Mouse (Mus musculus) liver, embryonic 16.5 days (tissue): ENCODE data around the gene Ddx20. TPM values are rescaled to one million over a fixed set of nuclear protein-coding genes. Genes with fewer than 3 reads are reported as not detected.
A peak's percentile ranks its signal among the peaks of the same experiment; 100 is the strongest.

Source experiments
- ATAC-seq: fragments of 200-750 bp; cut with Nextera tagmentation; 2 replicates; pipeline ENCODE4 v1.8.0; 2017; ENCODE audit warnings: low read depth, mild to moderate bottlenecking, moderate number of reproducible peaks, moderate library complexity
- H3K27ac ChIP-seq: fragments of 300-500 bp; sonication (generic); 2 replicates; pipeline ENCODE4 v1.5.1; 2014; ENCODE audit warnings: mild to moderate bottlenecking, low read length
- H3K27me3 ChIP-seq: fragments of 300-500 bp; sonication (generic); 2 replicates; pipeline ENCODE4 v1.6.1; 2014; ENCODE audit warnings: low read depth, low read length, mixed read lengths; ENCODE audit not compliant: control insufficient read depth, insufficient read depth
- H3K36me3 ChIP-seq: fragments of 300-500 bp; sonication (generic); 2 replicates; pipeline ENCODE4 v1.6.1; 2014; ENCODE audit warnings: mild to moderate bottlenecking; ENCODE audit not compliant: control insufficient read depth, insufficient read depth
- H3K4me1 ChIP-seq: fragments of 300-500 bp; sonication (generic); 2 replicates; pipeline ENCODE4 v1.6.1; 2014; ENCODE audit warnings: low read depth, low read length, mixed read lengths; ENCODE audit not compliant: control insufficient read depth
- H3K4me2 ChIP-seq: fragments of 300-500 bp; sonication (generic); 2 replicates; pipeline ENCODE4 v1.6.1; 2014; ENCODE audit warnings: low read depth, low read length, mixed read lengths
- H3K4me3 ChIP-seq: fragments of 300-500 bp; sonication (generic); 2 replicates; pipeline ENCODE4 v1.5.1; 2014; ENCODE audit warnings: low read depth, mild to moderate bottlenecking, low read length
- H3K9ac ChIP-seq: fragments of 300-500 bp; sonication (generic); 2 replicates; pipeline ENCODE4 v1.6.1; 2014; ENCODE audit warnings: low read depth, low read length
- H3K9me3 ChIP-seq: fragments of 300-500 bp; sonication (generic); replicated peaks from 2 replicates; pipeline ENCODE4 v1.6.1; 2016; ENCODE audit warnings: low read length; ENCODE audit not compliant: control insufficient read depth
- WGBS: fragments of 180-500 bp; shearing (Covaris S2); extraction: QIAGEN DNeasy Blood & Tissue Kit; methylation state at CpG from one replicate; pipeline ENCODE4 v1.1.7; 2014; ENCODE audit not compliant: insufficient replicate concordance; 5-methylcytosine and 5-hydroxymethylcytosine counted together
- polyA plus RNA-seq: library from polyadenylated mRNA; unstranded; fragments of >200 nt; fragmentation: Nextera tagmentation; extraction: Ambion mirVana; gene quantifications from 2 replicates; pipeline ENCODE4 v1.2.1, GENCODE M21; 2015

Gene Ddx20
- polyA plus RNA-seq, 1 experiment from 2014 or later: 13.3 TPM

DNA sequence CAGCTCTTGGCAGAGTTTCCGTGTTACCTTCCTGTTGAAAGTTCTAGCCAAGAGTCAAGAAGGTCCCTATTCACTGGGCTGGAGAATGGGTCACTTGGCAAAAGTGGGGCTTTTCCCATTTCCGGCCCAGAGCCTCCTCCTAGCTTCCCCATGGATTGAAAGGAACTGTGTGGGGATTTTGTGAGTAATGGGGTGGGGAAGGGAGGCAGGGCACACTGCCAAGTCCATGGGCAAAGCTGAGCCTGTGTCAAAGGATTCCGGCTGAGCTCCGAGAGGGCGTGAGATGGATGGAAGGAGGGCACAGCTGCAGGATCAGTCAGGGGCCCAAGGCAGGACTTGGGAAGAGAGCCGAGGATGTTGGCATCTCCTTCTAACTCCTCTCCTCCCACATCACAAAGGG is 22.9 kb upstream of the Ddx20 start:
- H3K9me3 ChIP-seq: no peaks in the 10 kb centered on the region
- no peak for ATAC-seq
- WGBS: 70% methylated on average over 6 of the region's 6 CpGs
- H3K4me2 ChIP-seq: no peak overlapping the region
- peaks cover 15% of the 10 kb centered on the region for H3K27me3 ChIP-seq
- H3K27ac ChIP-seq: no peak overlapping the region
- H3K36me3 ChIP-seq: no peaks in the 10 kb centered on the region
- H3K9ac ChIP-seq: no peak overlapping the region
- H3K4me1 ChIP-seq: peaks cover 2% of the 10 kb centered on the region
- no peak overlapping the region for H3K4me3 ChIP-seq

- H3K27ac ChIP-seq: no peak overlapping the region
- no peak for ATAC-seq
- no peaks in the 10 kb centered on the region for H3K9me3 ChIP-seq
- WGBS: 61% methylated on average over 7 of the region's 7 CpGs
- no peak overlapping the region for H3K4me2 ChIP-seq
- no peak overlapping the region for H3K9ac ChIP-seq
- peaks cover 25% of the 10 kb centered on the region for H3K4me1 ChIP-seq
- no peaks in the 10 kb centered on the region for H3K36me3 ChIP-seq
- H3K27me3 ChIP-seq: peaks cover 18% of the 10 kb centered on the region
- H3K4me3 ChIP-seq: no peak overlapping the region
Observed at GRCm38 (mm10) chr3:105707590-105707989, 20.2 kb upstream of the Ddx20 start.

- Histone ChIP-seq H3K27ac (no peak overlapping the region), H3K9ac (no peak overlapping the region), H3K4me2 (no peak overlapping the region), H3K27me3 (peaks cover 18% of the 10 kb centered on the region), H3K36me3 (no peaks in the 10 kb centered on the region), H3K9me3 (no peaks in the 10 kb centered on the region), H3K4me3 (no peak overlapping the region), H3K4me1 (peaks cover 29% of the 10 kb centered on the region)
- no peak for ATAC-seq
- WGBS: 44% methylated on average over 4 of the region's 4 CpGs
Observed at GRCm38 (mm10) chr3:105706366-105707020, 19.1 kb upstream of the Ddx20 start.

GRCm38 (mm10) chr3:105705561-105705960 is 18.2 kb upstream of the Ddx20 start:
- no peaks in the 10 kb centered on the region for H3K9me3 ChIP-seq
- 38% methylated on average over 3 of the region's 3 CpGs for WGBS
- no peak overlapping the region for H3K9ac ChIP-seq
- H3K36me3 ChIP-seq: no peaks in the 10 kb centered on the region
- peaks cover 18% of the 10 kb centered on the region for H3K27me3 ChIP-seq
- no peak overlapping the region for H3K27ac ChIP-seq
- ATAC-seq: no peak
- H3K4me3 ChIP-seq: peak overlapping the region; percentile 63
- H3K4me1 ChIP-seq: peaks cover 35% of the 10 kb centered on the region
- H3K4me2 ChIP-seq: peak overlapping the region; percentile 97

DNA sequence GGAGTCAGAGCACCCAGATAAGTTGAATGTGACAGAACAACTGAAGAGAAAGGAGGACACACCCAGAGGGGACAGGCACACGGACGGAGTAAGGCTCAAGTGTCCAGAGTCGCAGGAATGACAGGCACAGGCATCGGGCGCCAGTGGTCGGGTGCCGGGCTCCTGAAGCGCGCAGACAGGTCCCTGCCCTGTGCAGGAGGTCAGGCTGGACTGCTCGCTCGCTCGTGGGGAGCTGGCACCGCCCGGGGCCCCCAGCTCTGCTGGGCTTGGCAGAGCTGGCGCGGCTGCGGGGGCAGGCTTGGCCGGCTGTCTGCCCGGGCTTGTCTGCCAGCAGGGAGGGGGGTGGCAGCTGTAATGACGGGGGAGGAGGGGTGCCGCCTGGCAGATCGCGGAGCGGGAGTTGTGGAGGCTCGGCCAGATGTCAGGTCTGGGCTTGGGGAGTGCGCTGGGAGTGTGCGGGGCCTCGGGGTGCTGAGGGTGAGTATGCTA is 17.7 kb upstream of the Ddx20 start:
- Histone ChIP-seq H3K9ac (peak overlapping the region; percentile 58), H3K27ac (no peak overlapping the region), H3K27me3 (peaks cover 18% of the 10 kb centered on the region), H3K4me2 (peak overlapping the region; percentile 97), H3K4me3 (peak overlapping the region; percentile 63), H3K9me3 (no peaks in the 10 kb centered on the region), H3K4me1 (peaks cover 38% of the 10 kb centered on the region), H3K36me3 (no peaks in the 10 kb centered on the region)
- peak; percentile 11 for ATAC-seq
- WGBS: under 1% methylated on average over 28 of the region's 28 CpGs

DNA sequence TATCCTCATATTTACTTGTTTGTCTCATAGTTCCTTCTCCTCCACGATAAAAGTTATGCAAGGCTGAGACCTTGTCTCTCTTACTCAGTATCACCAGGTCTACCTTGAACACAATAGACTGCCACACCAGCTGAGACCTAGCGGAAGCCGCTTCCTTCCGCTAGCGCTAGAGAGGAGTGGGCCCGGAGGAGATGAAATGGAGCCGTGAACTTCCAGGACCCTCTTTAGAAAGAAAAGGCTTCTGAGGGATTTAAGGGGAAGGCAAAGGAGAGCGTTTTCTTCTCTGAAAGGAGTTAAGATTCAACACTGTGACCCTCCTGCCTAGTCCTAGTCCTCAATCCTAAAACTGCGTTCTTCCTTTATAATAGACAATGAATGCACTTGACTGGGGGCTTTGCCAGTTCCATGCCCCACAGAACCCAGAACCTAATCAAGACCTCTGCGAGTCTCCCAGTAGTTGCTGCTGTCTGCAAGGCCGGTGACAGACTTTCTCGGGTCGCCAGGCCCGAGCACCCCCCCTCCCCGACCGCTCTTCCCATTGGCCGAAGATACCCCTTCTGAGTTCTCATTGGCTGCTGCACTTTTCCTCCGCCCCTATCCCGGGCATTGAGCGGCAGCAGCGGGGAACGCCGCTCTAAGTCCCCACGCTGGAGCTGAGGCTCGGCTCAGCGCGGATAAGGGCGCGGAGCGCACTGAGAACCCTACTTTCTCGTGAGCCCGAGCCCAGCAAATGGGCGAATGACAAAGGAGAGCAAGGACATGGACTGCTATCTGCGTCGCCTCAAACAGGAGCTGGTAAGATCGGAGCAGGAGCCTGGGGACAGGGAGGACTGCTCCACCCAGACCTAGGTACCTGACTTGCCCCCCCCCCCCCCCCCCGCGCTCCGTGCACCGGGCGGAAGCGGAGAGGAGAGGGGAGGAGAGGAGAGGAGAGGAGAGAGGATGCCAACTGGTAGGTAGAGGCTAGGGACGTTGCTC is 16.9 kb upstream of the Ddx20 start, which contains the start of gene Inka2:
Gene Inka2 (plus strand): TSS at position 569 of the 978 bp plus-strand sequence.
- peak within 1 kb of the TSS; percentile 63 for H3K4me3 ChIP-seq
- H3K27ac ChIP-seq: 0 out of 2 replicates have a peak within 1 kb of the TSS, but pooled peaks have one; percentile 31
- 6% methylated on average over 39 of the region's 43 CpGs for WGBS
- no peaks in the 10 kb centered on the region for H3K36me3 ChIP-seq
- H3K4me1 ChIP-seq: peaks cover 46% of the 10 kb centered on the region
- no peaks in the 10 kb centered on the region for H3K9me3 ChIP-seq
- peaks cover 18% of the 10 kb centered on the region for H3K27me3 ChIP-seq
- ATAC-seq: peak; percentile 94
- peak within 1 kb of the TSS; percentile 58 for H3K9ac ChIP-seq
- H3K4me2 ChIP-seq: peak within 1 kb of the TSS; percentile 97

DNA sequence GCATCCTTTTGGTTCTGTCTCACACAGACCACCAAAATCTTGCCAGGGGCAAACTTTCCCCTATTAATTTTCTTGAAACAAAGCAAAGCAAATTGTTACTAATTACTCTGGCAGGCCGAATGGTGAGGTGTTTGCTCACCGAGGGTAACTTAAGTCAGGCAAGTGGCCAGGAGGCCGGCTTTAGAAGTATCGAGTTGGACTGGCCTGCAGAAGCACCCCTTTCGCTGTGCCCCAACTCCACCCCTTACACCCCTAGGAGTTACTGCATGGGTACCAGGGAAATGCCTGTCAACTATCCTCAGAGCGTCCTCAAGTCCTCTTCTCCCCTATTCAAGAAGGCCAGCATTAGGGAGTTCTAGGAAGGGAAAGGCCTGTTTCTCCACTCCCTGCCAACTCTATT is 16.2 kb upstream of the Ddx20 start:
- Histone ChIP-seq H3K4me1 (peaks cover 54% of the 10 kb centered on the region), H3K4me3 (no peak overlapping the region), H3K27ac (no peak overlapping the region), H3K9ac (no peak overlapping the region), H3K4me2 (no peak overlapping the region), H3K27me3 (peaks cover 18% of the 10 kb centered on the region), H3K9me3 (no peaks in the 10 kb centered on the region), H3K36me3 (no peaks in the 10 kb centered on the region)
- WGBS: 58% methylated on average over 6 of the region's 6 CpGs
- no peak for ATAC-seq

- peak; percentile 6; the same call in 1 of the 2 replicates for ATAC-seq
- Histone ChIP-seq H3K9me3 (no peaks in the 10 kb centered on the region), H3K4me3 (no peak overlapping the region; the same call in 1 of the 2 replicates), H3K27me3 (peaks cover 19% of the 10 kb centered on the region), H3K4me1 (peaks cover 61% of the 10 kb centered on the region), H3K27ac (no peak overlapping the region; the same call in 1 of the 2 replicates), H3K4me2 (peak overlapping the region; percentile 8), H3K9ac (peak overlapping the region; percentile 38), H3K36me3 (no peaks in the 10 kb centered on the region)
- WGBS: 22% methylated on average over 5 of the region's 5 CpGs
Observed at GRCm38 (mm10) chr3:105701399-105701798, 14.0 kb upstream of the Ddx20 start.
